Mouse (Mus musculus) bone marrow, adult 2 months (tissue): Measurements from ENCODE around the gene Trim46.

Experiments used
- CTCF ChIP-seq: fragments of 200-500 bp; IDR thresholded peaks from 2 replicates; pipeline ENCODE4 v1.5.1; 2011; ENCODE audit warnings: low read length, control low read depth; ENCODE audit not compliant: control insufficient read depth, insufficient read depth
- POLR2A ChIP-seq: fragments of 200-500 bp; IDR thresholded peaks from 2 replicates; pipeline ENCODE4 v1.6.1; 2011; ENCODE audit warnings: low read depth, mild to moderate bottlenecking, control low read depth, low read length, borderline replicate concordance; ENCODE audit not compliant: control insufficient read depth

- no peak for TF ChIP-seq CTCF
- no peak for TF ChIP-seq POLR2A
Measured at GRCm38 (mm10) chr3:89208736-89209135, 37.4 kb downstream of the Trim46 start.
